Mouse (Mus musculus): Measurements from ENCODE around the gene Arhgap19. TPM values are rescaled to one million over a fixed set of nuclear protein-coding genes. Genes with fewer than 3 reads are reported as not detected.

Arhgap19 gene
- polyA plus RNA-seq, 1 experiment from 2014 or later: 13.6 TPM

Other genes starting within 250 kb of the Arhgap19 start
- 1.4 TPM in 2 replicates for gene Gm340, start 219.7 kb downstream of the Arhgap19 start, polyA plus RNA-seq (2015; fragmentation: Nextera tagmentation; extraction: Ambion mirVana)
- gene Slit1, start 58.4 kb downstream of the Arhgap19 start, polyA plus RNA-seq (2015; fragmentation: Nextera tagmentation; extraction: Ambion mirVana): 0.21 TPM in 2 replicates
- 2.4 and 2.7 TPM in 2 replicates for gene Frat1, start 27.9 kb upstream of the Arhgap19 start, polyA plus RNA-seq (2015; fragmentation: Nextera tagmentation; extraction: Ambion mirVana)
- gene Frat2, start 46.1 kb upstream of the Arhgap19 start, polyA plus RNA-seq (2015; fragmentation: Nextera tagmentation; extraction: Ambion mirVana): 1.9 and 2.8 TPM in 2 replicates
- 9.4 and 10.0 TPM in 2 replicates for gene Rrp12, start 94.1 kb upstream of the Arhgap19 start, polyA plus RNA-seq (2015; fragmentation: Nextera tagmentation; extraction: Ambion mirVana)
- gene Pgam1, start 109.9 kb upstream of the Arhgap19 start, polyA plus RNA-seq (2015; fragmentation: Nextera tagmentation; extraction: Ambion mirVana): 694 and 741 TPM in 2 replicates
- 40.2 and 45.3 TPM in 2 replicates for gene Exosc1, start 131.4 kb upstream of the Arhgap19 start, polyA plus RNA-seq (2015; fragmentation: Nextera tagmentation; extraction: Ambion mirVana)
- 53.7 and 59.2 TPM in 2 replicates for gene Zdhhc16, start 131.4 kb upstream of the Arhgap19 start, polyA plus RNA-seq (2015; fragmentation: Nextera tagmentation; extraction: Ambion mirVana)
- 20.7 and 24.5 TPM in 2 replicates for gene Mms19, start 179.1 kb upstream of the Arhgap19 start, polyA plus RNA-seq (2015; fragmentation: Nextera tagmentation; extraction: Ambion mirVana)
- 17.1 and 18.5 TPM in 2 replicates for gene Ubtd1, start 179.7 kb upstream of the Arhgap19 start, polyA plus RNA-seq (2015; fragmentation: Nextera tagmentation; extraction: Ambion mirVana)
- not detected in 2 replicates for gene Ankrd2, start 234.0 kb upstream of the Arhgap19 start, polyA plus RNA-seq (2015; fragmentation: Nextera tagmentation; extraction: Ambion mirVana)
- gene Hoga1, start 243.6 kb upstream of the Arhgap19 start, polyA plus RNA-seq (2015; fragmentation: Nextera tagmentation; extraction: Ambion mirVana): 0.49 and 0.67 TPM in 2 replicates

All from heart, embryonic 16.5 days (tissue).